16 mouse cellular contexts compared by ENCODE assay signal in the genomic region with DNA sequence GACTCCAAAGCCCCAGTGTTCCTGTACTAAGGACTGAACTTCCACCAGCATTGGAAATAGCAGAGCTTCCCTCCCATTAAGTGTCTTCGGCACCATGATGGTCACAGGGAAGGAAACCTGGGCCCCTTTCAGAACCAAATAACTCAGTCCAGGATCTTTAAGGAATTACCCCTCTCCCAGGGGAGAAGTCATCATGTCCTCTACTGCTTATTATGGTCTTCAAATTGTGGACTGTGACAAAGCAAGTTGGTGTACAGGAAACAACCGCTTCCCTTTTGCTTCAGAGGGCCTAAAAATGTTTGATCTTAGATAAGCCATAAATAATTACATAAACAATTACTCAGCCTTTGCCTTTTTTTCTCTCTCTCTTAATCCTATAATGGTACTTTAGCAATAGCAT. TPM values are rescaled to one million over a fixed set of nuclear protein-coding genes. Genes with fewer than 3 reads are reported as not detected.
DNase-seq lines count a peak whose midpoint lies in the region; ATAC-seq and TF ChIP-seq lines count a peak whose summit lies in the region.
"Had no signal": no experiment of that assay in that cellular context is flagged by ENCODE, and none has a peak within 500 bp of the region (broad histone marks: within the 10 kb centered on the region; RNA-seq: fewer than 3 reads in every experiment).

No protein-coding gene starts in this region.

- no peaks in the 10 kb centered on the region for H3K9me3 ChIP-seq in heart, embryonic 10.5 days
- no peaks in the 10 kb centered on the region for H3K9me3 ChIP-seq in lung, embryonic 14.5 days (ENCODE audit: low read depth, low read length)
- no peaks in the 10 kb centered on the region for H3K9me3 ChIP-seq in liver, postnatal 0 days (ENCODE audit: low read length)
- H3K9me3 ChIP-seq: embryonic facial prominence, embryonic 13.5 days; hindbrain, embryonic 15.5 days; limb, embryonic 10.5 days; stomach, embryonic 15.5 days had no signal

- no peaks in the 10 kb centered on the region for H3K36me3 ChIP-seq in heart, embryonic 10.5 days
- H3K36me3 ChIP-seq in lung, embryonic 14.5 days (ENCODE audit: insufficient read depth): no peaks in the 10 kb centered on the region
- H3K36me3 ChIP-seq in liver, postnatal 0 days (replicated peaks; ENCODE audit: insufficient read depth, low read length): no peaks in the 10 kb centered on the region
- H3K36me3 ChIP-seq in thymus, adult 2 months (ENCODE audit: control insufficient read depth, insufficient read depth, low read length): no peaks in the 10 kb centered on the region
- H3K36me3 ChIP-seq: embryonic facial prominence, embryonic 13.5 days; hindbrain, embryonic 15.5 days; limb, embryonic 10.5 days; stomach, embryonic 15.5 days had no signal

- intact Hi-C loops in heart, postnatal 36 days (cut with DNase I): loop anchor here (2.0 kb wide), 3 partner anchors 39 to 79 kb away; no protein-coding TSS in a partner anchor

- no peaks in the 10 kb centered on the region for H3K27me3 ChIP-seq in heart, embryonic 10.5 days (ENCODE audit: insufficient read depth, poor library complexity, severe bottlenecking)
- H3K27me3 ChIP-seq in lung, embryonic 14.5 days (ENCODE audit: insufficient read depth, low read length): no peaks in the 10 kb centered on the region
- no peaks in the 10 kb centered on the region for H3K27me3 ChIP-seq in liver, postnatal 0 days (ENCODE audit: insufficient read depth, low read length)
- H3K27me3 ChIP-seq in thymus, adult 2 months (ENCODE audit: control insufficient read depth, insufficient read depth, low read length): no peaks in the 10 kb centered on the region
- H3K27me3 ChIP-seq: embryonic facial prominence, embryonic 13.5 days; hindbrain, embryonic 15.5 days; stomach, embryonic 15.5 days had no signal

- no peak overlapping the region for H3K4me2 ChIP-seq in lung, embryonic 14.5 days
- no peak overlapping the region for H3K4me2 ChIP-seq in liver, postnatal 0 days (ENCODE audit: low read depth, low read length)
- H3K4me2 ChIP-seq: embryonic facial prominence, embryonic 13.5 days; hindbrain, embryonic 15.5 days; stomach, embryonic 15.5 days had no signal

- TF ChIP-seq EP300 in liver, postnatal 0 days (IDR thresholded peaks at IDR 0.05; ENCODE audit: low read depth): no peak

- H3K27ac ChIP-seq in heart, embryonic 10.5 days: 0 out of 2 replicates have a peak overlapping the region, but pooled peaks have one; percentile 37
- H3K27ac ChIP-seq in lung, embryonic 14.5 days (ENCODE audit: low read depth): peak overlapping the region; percentile 50; the same call in 1 of the 2 replicates
- H3K27ac ChIP-seq in bone marrow macrophage, adult 2 months (ENCODE audit: insufficient read depth, low read depth, low read length): peak overlapping the region; percentile 31
- 0 out of 2 replicates have a peak overlapping the region, but pooled peaks have one; percentile 22 for H3K27ac ChIP-seq in liver, postnatal 0 days (ENCODE audit: low read depth)
- no peak overlapping the region for H3K27ac ChIP-seq in thymus, adult 2 months (ENCODE audit: control insufficient read depth, insufficient read depth, low read length)
- H3K27ac ChIP-seq: embryonic facial prominence, embryonic 13.5 days; hindbrain, embryonic 15.5 days; limb, embryonic 10.5 days; stomach, embryonic 15.5 days had no signal

- peaks cover 38% of the 10 kb centered on the region for H3K4me1 ChIP-seq in heart, embryonic 10.5 days
- peaks cover under 1% of the 10 kb centered on the region; the same call in 1 of the 2 replicates for H3K4me1 ChIP-seq in lung, embryonic 14.5 days (ENCODE audit: insufficient read depth)
- H3K4me1 ChIP-seq in lung, adult 2 months (ENCODE audit: control insufficient read depth, insufficient read depth, low read length): peaks cover 8% of the 10 kb centered on the region
- H3K4me1 ChIP-seq in bone marrow macrophage, adult 2 months (ENCODE audit: control insufficient read depth, insufficient read depth, low read length): peaks cover 50% of the 10 kb centered on the region
- peaks cover 7% of the 10 kb centered on the region for H3K4me1 ChIP-seq in liver, postnatal 0 days (ENCODE audit: insufficient read depth)
- no peaks in the 10 kb centered on the region; the same call in 1 of the 2 replicates for H3K4me1 ChIP-seq in thymus, adult 2 months (replicated peaks; ENCODE audit: control insufficient read depth, insufficient read depth, low read length)

- DNase-seq in heart, embryonic 10.5 days (ENCODE audit: low spot score): no peak
- no peak for DNase-seq in heart, postnatal 36 days
- no peak for DNase-seq in lung, embryonic 14.5 days
- no peak for DNase-seq in lung, adult 2 months
- no peak for DNase-seq in liver, postnatal 0 days
- DNase-seq in thymus, postnatal 25 days: no peak
- DNase-seq in thymus, adult 2 months: no peak
- DNase-seq: adrenal gland, adult 8-10 months; cerebellum, postnatal 25 days; gastrocnemius, postnatal 10 days; right cerebral cortex, postnatal 14 days had no signal

- WGBS in heart, embryonic 10.5 days: 76% methylated on average over 2 of the region's 2 CpGs
- WGBS in lung, embryonic 14.5 days: 53% methylated on average over 2 of the region's 2 CpGs
- WGBS in lung, adult 2 months: 43% methylated on average over 2 of the region's 2 CpGs
- WGBS in liver, postnatal 0 days (ENCODE audit: insufficient replicate concordance): 34% methylated on average over 2 of the region's 2 CpGs
- 45% methylated on average over 2 of the region's 2 CpGs for WGBS in thymus, adult 2 months

- TF ChIP-seq POLR2A in lung, adult 2 months (IDR thresholded peaks at IDR 0.05; ENCODE audit: borderline replicate concordance, extremely low read depth, low read depth, low read length): no peak
- no peak for TF ChIP-seq POLR2A in bone marrow macrophage, adult 2 months (IDR thresholded peaks at IDR 0.05; ENCODE audit: borderline replicate concordance, low read depth, low read length)
- TF ChIP-seq POLR2A in thymus, adult 2 months (IDR thresholded peaks at IDR 0.05; ENCODE audit: control insufficient read depth, extremely low read depth, insufficient read depth, low read length, poor library complexity): no peak

- H3K4me3 ChIP-seq in heart, embryonic 10.5 days: no peak overlapping the region
- no peak overlapping the region for H3K4me3 ChIP-seq in lung, embryonic 14.5 days (ENCODE audit: low read depth, low read length)
- no peak overlapping the region for H3K4me3 ChIP-seq in lung, adult 2 months (replicated peaks; ENCODE audit: extremely low read depth, low read depth, low read length)
- no peak overlapping the region for H3K4me3 ChIP-seq in bone marrow macrophage, adult 2 months (ENCODE audit: insufficient read depth, low read length)
- H3K4me3 ChIP-seq in liver, postnatal 0 days (ENCODE audit: low read depth, low read length): no peak overlapping the region
- H3K4me3 ChIP-seq in thymus, adult 2 months (ENCODE audit: control insufficient read depth, insufficient read depth, low read length): no peak overlapping the region
- H3K4me3 ChIP-seq: embryonic facial prominence, embryonic 13.5 days; hindbrain, embryonic 15.5 days; limb, embryonic 10.5 days; stomach, embryonic 15.5 days had no signal

- H3K9ac ChIP-seq in lung, embryonic 14.5 days: no peak overlapping the region
- H3K9ac ChIP-seq in liver, postnatal 0 days (replicated peaks): no peak overlapping the region
- H3K9ac ChIP-seq: embryonic facial prominence, embryonic 13.5 days; hindbrain, embryonic 15.5 days; stomach, embryonic 15.5 days had no signal

- no peak for ATAC-seq in lung, embryonic 14.5 days (ENCODE audit: insufficient read depth)
- no peak for ATAC-seq in liver, postnatal 0 days

- TF ChIP-seq CTCF in lung, embryonic 14.5 days (IDR thresholded peaks at IDR 0.05; ENCODE audit: low read depth): no peak
- TF ChIP-seq CTCF in lung, adult 2 months (IDR thresholded peaks at IDR 0.05; ENCODE audit: insufficient read depth, low read length): no peak
- no peak for TF ChIP-seq CTCF in bone marrow macrophage, adult 2 months (IDR thresholded peaks at IDR 0.05; ENCODE audit: low read depth, low read length)
- TF ChIP-seq CTCF in liver, postnatal 0 days (IDR thresholded peaks at IDR 0.05; ENCODE audit: low read depth): no peak
- no peak for TF ChIP-seq CTCF in thymus, adult 2 months (IDR thresholded peaks at IDR 0.05; ENCODE audit: borderline replicate concordance, control insufficient read depth, extremely low read depth, insufficient read depth, low read length, poor library complexity)

RNA-seq across cellular contexts. Expression of a gene that starts 6.4 kb away (rescaled TPM):
- 93.7 and 111 TPM in 2 replicates for polyA plus RNA-seq in heart, embryonic 10.5 days (2016; fragmentation: Nextera tagmentation; extraction: Ambion mirVana)
- total RNA-seq in heart, postnatal 36 days (2021): 10 to 100 TPM; 44.4 to 61.9 TPM
- polyA plus RNA-seq in lung, embryonic 14.5 days (2014; fragmentation: Nextera tagmentation; extraction: Ambion mirVana): 97.3 and 97.5 TPM in 2 replicates
- polyA plus RNA-seq in lung, adult 2 months (2012; rRNA removed): 45.2 and 47.3 TPM in 2 replicates
- polyA plus RNA-seq in bone marrow macrophage, adult 2 months (2012; ENCODE audit: insufficient read depth, insufficient read length, missing spikeins): 144 and 160 TPM in 2 replicates
- 7.5 and 7.7 TPM in 2 replicates for polyA plus RNA-seq in liver, postnatal 0 days (2015; fragmentation: Nextera tagmentation; extraction: Ambion mirVana)
- 38.2 and 38.8 TPM in 2 replicates for polyA plus RNA-seq in thymus, adult 2 months (2012; rRNA removed)
